Mouse (Mus musculus) kidney, embryonic 14.5 days (tissue): Measurements from ENCODE around the gene Vstm2l. TPM values are rescaled to one million over a fixed set of nuclear protein-coding genes. Genes with fewer than 3 reads are reported as not detected.

Source experiments
- ATAC-seq: fragments of 200-750 bp; cut with Nextera tagmentation; 2 replicates; pipeline ENCODE4 v1.8.0; 2017; ENCODE audit warnings: moderate number of reproducible peaks, mild to moderate bottlenecking, moderate TSS enrichment, moderate library complexity; ENCODE audit not compliant: low FRiP score, low TSS enrichment
- H3K27ac ChIP-seq: fragments of 300-500 bp; sonication (generic); 2 replicates; pipeline ENCODE4 v1.5.1; 2014; ENCODE audit warnings: low read depth, mild to moderate bottlenecking, low read length, moderate library complexity, mixed read lengths
- H3K27me3 ChIP-seq: fragments of 300-500 bp; sonication (generic); 2 replicates; pipeline ENCODE4 v1.6.1; 2014; ENCODE audit warnings: mild to moderate bottlenecking, low read length; ENCODE audit not compliant: control insufficient read depth, insufficient read depth
- H3K36me3 ChIP-seq: fragments of 300-500 bp; sonication (generic); 2 replicates; pipeline ENCODE4 v1.6.1; 2014; ENCODE audit warnings: low read length, mixed read lengths; ENCODE audit not compliant: control insufficient read depth, insufficient read depth
- H3K4me1 ChIP-seq: fragments of 300-500 bp; sonication (generic); 2 replicates; pipeline ENCODE4 v1.6.1; 2014; ENCODE audit warnings: low read length, mixed read lengths; ENCODE audit not compliant: control insufficient read depth, insufficient read depth
- H3K4me2 ChIP-seq: fragments of 300-500 bp; sonication (generic); replicated peaks from 2 replicates; pipeline ENCODE4 v1.6.1; 2014; ENCODE audit warnings: low read depth, mild to moderate bottlenecking, low read length
- H3K4me3 ChIP-seq: fragments of 300-500 bp; sonication (generic); 2 replicates; pipeline ENCODE4 v1.5.1; 2014; ENCODE audit warnings: mild to moderate bottlenecking, low read length
- H3K9ac ChIP-seq: fragments of 300-500 bp; sonication (generic); 2 replicates; pipeline ENCODE4 v1.6.1; 2014; ENCODE audit warnings: low read depth, mild to moderate bottlenecking, low read length, moderate library complexity
- H3K9me3 ChIP-seq: fragments of 300-500 bp; sonication (generic); 2 replicates; pipeline ENCODE4 v1.6.1; 2016; ENCODE audit warnings: low read length; ENCODE audit not compliant: control insufficient read depth
- WGBS: fragments of 180-500 bp; shearing (Covaris S2); extraction: QIAGEN DNeasy Blood & Tissue Kit; methylation state at CpG from one replicate; pipeline ENCODE4 v1.1.7; 2014; 5-methylcytosine and 5-hydroxymethylcytosine counted together
- polyA plus RNA-seq: library from polyadenylated mRNA; unstranded; fragments of >200 nt; fragmentation: Nextera tagmentation; extraction: Ambion mirVana; gene quantifications from 2 replicates; pipeline ENCODE4 v1.2.1, GENCODE M21; 2014

Vstm2l gene
- polyA plus RNA-seq, 1 experiment from 2014 or later, result 0.26 TPM

- H3K27ac ChIP-seq, result 0 out of 2 replicates have a peak overlapping the region, but pooled peaks have one; percentile 4
Measured at GRCm38 (mm10) chr2:157887275-157888025, 27.0 kb upstream of the Vstm2l start.

GRCm38 (mm10) chr2:157891166-157891565 lies 23.3 kb upstream of the Vstm2l start:
- no peaks in the 10 kb centered on the region for H3K36me3 ChIP-seq
- no peaks in the 10 kb centered on the region for H3K9me3 ChIP-seq
- H3K4me2 ChIP-seq, result no peak overlapping the region
- 69% methylated on average over 6 of the region's 6 CpGs for WGBS
- H3K27ac ChIP-seq, result no peak overlapping the region
- H3K4me1 ChIP-seq, result peaks cover 16% of the 10 kb centered on the region; the same call in 1 of the 2 replicates
- no peak overlapping the region for H3K9ac ChIP-seq
- ATAC-seq, result no peak
- H3K27me3 ChIP-seq, result no peaks in the 10 kb centered on the region
- no peak overlapping the region for H3K4me3 ChIP-seq

More at GRCm38 (mm10) chr2:157887275-157888025, 27.0 kb upstream of the Vstm2l start:
- Histone ChIP-seq H3K36me3 (peaks cover 12% of the 10 kb centered on the region; the same call in 1 of the 2 replicates), H3K4me2 (no peak overlapping the region), H3K9me3 (no peaks in the 10 kb centered on the region), H3K4me3 (no peak overlapping the region), H3K4me1 (peaks cover 16% of the 10 kb centered on the region; the same call in 1 of the 2 replicates), H3K27me3 (no peaks in the 10 kb centered on the region), H3K9ac (no peak overlapping the region)
- peak; percentile 53 for ATAC-seq
- 20% methylated on average over 10 of the region's 10 CpGs for WGBS

- ATAC-seq, result no peak
Measured at GRCm38 (mm10) chr2:157897131-157897530, 17.3 kb upstream of the Vstm2l start.

GRCm38 (mm10) chr2:157913204-157913636 lies 1.2 kb upstream of the Vstm2l start:
- no peaks in the 10 kb centered on the region for H3K36me3 ChIP-seq
- peak; percentile 59; the same call in 1 of the 2 replicates for ATAC-seq
- WGBS, result under 1% methylated on average over 16 of the region's 16 CpGs
- no peak overlapping the region for H3K4me3 ChIP-seq
- H3K9me3 ChIP-seq, result no peaks in the 10 kb centered on the region
- H3K27ac ChIP-seq, result no peak overlapping the region
- no peak overlapping the region for H3K9ac ChIP-seq
- H3K4me1 ChIP-seq, result 0 out of 2 replicates have a peak, but pooled peaks cover 6% of the 10 kb centered on the region
- H3K4me2 ChIP-seq, result no peak overlapping the region
- peaks cover 43% of the 10 kb centered on the region for H3K27me3 ChIP-seq

More at GRCm38 (mm10) chr2:157897131-157897530, 17.3 kb upstream of the Vstm2l start:
- no peaks in the 10 kb centered on the region for H3K36me3 ChIP-seq
- H3K9ac ChIP-seq, result no peak overlapping the region
- no peaks in the 10 kb centered on the region for H3K9me3 ChIP-seq
- no peaks in the 10 kb centered on the region for H3K4me1 ChIP-seq
- H3K27ac ChIP-seq, result no peak overlapping the region
- H3K4me2 ChIP-seq, result no peak overlapping the region
- WGBS, result 71% methylated on average over 4 of the region's 4 CpGs
- no peaks in the 10 kb centered on the region for H3K27me3 ChIP-seq
- no peak overlapping the region for H3K4me3 ChIP-seq

GRCm38 (mm10) chr2:157913705-157914104 lies 748 bp upstream of the Vstm2l start:
- WGBS, result 5% methylated on average over 4 of the region's 4 CpGs
- 0 out of 2 replicates have a peak, but pooled peaks cover 6% of the 10 kb centered on the region for H3K4me1 ChIP-seq
- H3K27ac ChIP-seq, result no peak overlapping the region
- H3K9ac ChIP-seq, result no peak overlapping the region
- no peak overlapping the region for H3K4me3 ChIP-seq
- no peak for ATAC-seq
- H3K9me3 ChIP-seq, result no peaks in the 10 kb centered on the region
- H3K27me3 ChIP-seq, result peaks cover 43% of the 10 kb centered on the region
- no peak overlapping the region for H3K4me2 ChIP-seq
- no peaks in the 10 kb centered on the region for H3K36me3 ChIP-seq

GRCm38 (mm10) chr2:157914889-157915517 lies 550 bp downstream of the Vstm2l start:
- WGBS, result 46% methylated on average over 41 of the region's 43 CpGs
- Histone ChIP-seq H3K27me3 (peaks cover 47% of the 10 kb centered on the region), H3K4me2 (peak overlapping the region; percentile 62), H3K36me3 (no peaks in the 10 kb centered on the region), H3K4me1 (0 out of 2 replicates have a peak, but pooled peaks cover 6% of the 10 kb centered on the region), H3K4me3 (peak overlapping the region; percentile 39), H3K9ac (peak overlapping the region; percentile 31; the same call in 1 of the 2 replicates), H3K27ac (no peak overlapping the region), H3K9me3 (no peaks in the 10 kb centered on the region)
- ATAC-seq, result no peak

- ATAC-seq, result no peak
- H3K36me3 ChIP-seq, result no peaks in the 10 kb centered on the region
- H3K4me1 ChIP-seq, result peaks cover 13% of the 10 kb centered on the region; the same call in 1 of the 2 replicates
- 12% methylated on average over 10 of the region's 10 CpGs for WGBS
- H3K9ac ChIP-seq, result no peak overlapping the region
- H3K27me3 ChIP-seq, result peaks cover 58% of the 10 kb centered on the region
- no peak overlapping the region for H3K4me2 ChIP-seq
- H3K27ac ChIP-seq, result no peak overlapping the region
- H3K4me3 ChIP-seq, result no peak overlapping the region
- H3K9me3 ChIP-seq, result no peaks in the 10 kb centered on the region
Measured at GRCm38 (mm10) chr2:157918529-157918928, 4.1 kb downstream of the Vstm2l start.

- no peak overlapping the region for H3K4me3 ChIP-seq
- H3K4me2 ChIP-seq, result no peak overlapping the region
- no peaks in the 10 kb centered on the region for H3K36me3 ChIP-seq
- WGBS, result 65% methylated on average over 7 of the region's 7 CpGs
- no peak overlapping the region for H3K9ac ChIP-seq
- H3K9me3 ChIP-seq, result no peaks in the 10 kb centered on the region
- ATAC-seq, result no peak
- H3K27ac ChIP-seq, result no peak overlapping the region
- H3K4me1 ChIP-seq, result peaks cover 11% of the 10 kb centered on the region; the same call in 1 of the 2 replicates
- peaks cover 28% of the 10 kb centered on the region for H3K27me3 ChIP-seq
Measured at GRCm38 (mm10) chr2:157921551-157921950, 7.1 kb downstream of the Vstm2l start.

GRCm38 (mm10) chr2:157923406-157923805 lies 9.0 kb downstream of the Vstm2l start:
- no peak overlapping the region for H3K27ac ChIP-seq
- H3K4me3 ChIP-seq, result no peak overlapping the region
- H3K36me3 ChIP-seq, result no peaks in the 10 kb centered on the region
- no peak overlapping the region for H3K9ac ChIP-seq
- ATAC-seq, result peak; percentile 60; the same call in 1 of the 2 replicates
- H3K27me3 ChIP-seq, result peaks cover 20% of the 10 kb centered on the region
- H3K4me2 ChIP-seq, result no peak overlapping the region
- 0% methylated on average over 7 of the region's 7 CpGs for WGBS
- peaks cover 11% of the 10 kb centered on the region; the same call in 1 of the 2 replicates for H3K4me1 ChIP-seq
- H3K9me3 ChIP-seq, result no peaks in the 10 kb centered on the region
